Mouse (Mus musculus): ENCODE measurements at regions not wholly inside any gene's neighbourhood (a gene's known extent, or its start where the extent isn't known, plus 50 kb on each side); places are given as distances from the start of the nearest gene placed in this dataset.

- TF ChIP-seq MAFK (IDR thresholded peaks at IDR 0.05; ENCODE audit: insufficient read depth, low read depth, low read length) (no peak), CHD2 (IDR thresholded peaks at IDR 0.05; ENCODE audit: low read depth, low read length) (no peak)
These were observed 1069.3 kb upstream of the Fbxo33 start for GRCm38 (mm10) chr12:60288817-60289216.

All from ES-E14 (cell line).